Mouse (Mus musculus): Measurements from ENCODE around the gene Emsy. TPM values are rescaled to one million over a fixed set of nuclear protein-coding genes. Genes with fewer than 3 reads are reported as not detected.

Emsy gene
- total and polyA plus RNA-seq, 3 experiments, result 12.3 to 25.2 (median 14.6) TPM

DNA sequence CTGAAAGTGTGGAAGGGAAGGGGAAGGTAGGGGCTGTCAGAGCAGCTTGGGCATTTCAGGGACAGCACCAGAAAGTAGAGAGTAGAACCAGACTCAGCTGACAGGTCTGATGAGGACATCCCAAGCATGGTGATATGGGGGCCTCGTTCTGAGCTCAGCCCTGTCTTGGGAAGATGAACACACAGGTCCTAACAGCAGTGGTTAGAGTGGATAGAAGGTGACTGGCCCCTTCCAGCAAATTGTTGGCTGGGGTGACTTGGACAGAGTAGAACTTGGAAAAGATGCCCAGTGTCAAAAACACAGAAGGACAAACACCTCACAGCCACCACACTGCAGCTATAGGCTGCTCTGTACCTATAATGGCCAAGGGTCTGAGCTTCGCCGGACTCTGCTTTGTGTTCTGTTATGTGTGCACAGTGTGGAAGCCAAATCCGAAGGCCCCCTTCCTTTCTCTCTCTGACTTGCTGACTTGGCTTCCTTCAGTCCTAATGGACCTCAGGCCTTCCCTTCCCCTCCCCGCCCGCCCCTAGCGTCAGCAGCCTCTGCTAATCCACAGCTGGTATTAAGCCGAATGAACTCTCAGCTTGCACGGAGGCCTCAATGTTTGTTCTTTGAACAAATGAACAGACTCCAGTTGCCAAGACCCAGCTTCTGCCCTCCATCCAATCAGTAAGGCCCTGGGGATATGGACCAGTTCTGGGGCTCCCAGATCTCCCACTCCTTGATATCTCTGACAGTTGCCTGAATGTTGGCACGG is 119.2 kb downstream of the Emsy start:
- Histone ChIP-seq H3K27ac (ENCODE audit: insufficient read depth, low read depth) (no peak overlapping the region), H3K9ac (ENCODE audit: insufficient read depth, low read depth) (no peak overlapping the region), H3K79me2 (replicated peaks; ENCODE audit: control insufficient read depth, extremely low read depth, insufficient read depth, poor library complexity, severe bottlenecking) (no peaks in the 10 kb centered on the region), H3K4me2 (ENCODE audit: insufficient read depth, low read depth, poor library complexity, severe bottlenecking) (no peak overlapping the region), H3K36me3 (replicated peaks in 1 of 2; ENCODE audit: control insufficient read depth in 1 of 2, insufficient read depth in 1 of 2, low read length in 1 of 2) (no peaks in the 10 kb centered on the region), H3K4me3 (replicated peaks in 1 of 3; ENCODE audit: low read depth in 2 of 3, low read length in 2 of 3, poor library complexity in 1 of 3) (no peak overlapping the region), H3K9me3 (replicated peaks; ENCODE audit: low read length) (peaks cover 11% of the 10 kb centered on the region), H3K27me3 (replicated peaks) (peaks cover 8% of the 10 kb centered on the region), H3K4me1 (ENCODE audit: control insufficient read depth in 1 of 2, insufficient read depth in 2 of 2) (peaks cover 26 to 47% of the 10 kb centered on the region in 2 experiments)
- no peak for DNase-seq (ENCODE audit: extremely low read depth)
- in situ Hi-C loops (cut with MboI; ENCODE audit: low pct_ligation_motif_present, low pct_unique_long_range_greater_than_20kb, low sequenced_read_pairs), result loop anchor here (5.0 kb wide), 1 partner anchor 35 kb away; no protein-coding TSS in a partner anchor
- TF ChIP-seq MXI1 (IDR thresholded peaks at IDR 0.05; ENCODE audit: low read depth, low read length) (no peak), SMC3 (IDR thresholded peaks at IDR 0.05; ENCODE audit: low read depth, low read length) (no peak), ETS1 (conservative IDR thresholded peaks at IDR 0.05; ENCODE audit: low read depth, low read length) (no peak), PAX5 (IDR thresholded peaks at IDR 0.05; ENCODE audit: low read length) (no peak), ELF1 (IDR thresholded peaks at IDR 0.05; ENCODE audit: low read depth, low read length) (no peak), KAT2A (IDR thresholded peaks at IDR 0.05; ENCODE audit: insufficient replicate concordance, low read length) (no peak), HCFC1 (IDR thresholded peaks at IDR 0.05; ENCODE audit: low read depth, low read length) (no peak), POLR2A (IDR thresholded peaks at IDR 0.05; ENCODE audit: low read depth, low read length) (no peak)
- dilution Hi-C loops (cut with MboI; ENCODE audit: extremely low pct_ligation_motif_present, extremely low pct_unique_long_range_greater_than_20kb, low sequenced_read_pairs), result no loop called here

Other genes starting within 250 kb of the Emsy start
- gene Gucy2d, start 216.4 kb downstream of the Emsy start, total RNA-seq (2012; rRNA removed), result not detected in 2 replicates
- not detected in 2 replicates for gene Gucy2d, start 216.4 kb downstream of the Emsy start, total RNA-seq (2014; rRNA removed)
- not detected in 2 replicates for gene Gucy2d, start 216.4 kb downstream of the Emsy start, polyA plus RNA-seq (2012; ENCODE audit: insufficient read length, low read depth)
- 5.3 and 5.4 TPM in 2 replicates for gene Lrrc32, start 167.5 kb downstream of the Emsy start, total RNA-seq (2012; rRNA removed)
- 1.6 and 2.3 TPM in 2 replicates for gene Lrrc32, start 167.5 kb downstream of the Emsy start, total RNA-seq (2014; rRNA removed)
- gene Lrrc32, start 167.5 kb downstream of the Emsy start, polyA plus RNA-seq (2012; ENCODE audit: insufficient read length, low read depth), result 18.0 and 23.7 TPM in 2 replicates
- 29.6 and 37.4 TPM in 2 replicates for gene Thap12, start 46.3 kb upstream of the Emsy start, total RNA-seq (2012; rRNA removed)
- 92.9 and 102 TPM in 2 replicates for gene Thap12, start 46.3 kb upstream of the Emsy start, total RNA-seq (2014; rRNA removed)
- 60.7 and 70.1 TPM in 2 replicates for gene Thap12, start 46.3 kb upstream of the Emsy start, polyA plus RNA-seq (2012; ENCODE audit: insufficient read length, low read depth)
- gene Wnt11, start 178.3 kb upstream of the Emsy start, total RNA-seq (2012; rRNA removed), result 0.21 TPM in 1 of 2 replicates, not detected in the other
- gene Wnt11, start 178.3 kb upstream of the Emsy start, total RNA-seq (2014; rRNA removed), result not detected in 2 replicates
- gene Wnt11, start 178.3 kb upstream of the Emsy start, polyA plus RNA-seq (2012; ENCODE audit: insufficient read length, low read depth), result not detected in 2 replicates

All from CH12.LX (cell line).